Mouse (Mus musculus) erythroblast, embryonic 14.5 days (primary cell): ENCODE data around the gene Reep6.

Experiments
- GATA1 ChIP-seq: IDR thresholded peaks from 2 replicates; pipeline ENCODE4 v1.6.1; 2012; ENCODE audit warnings: low read length, inconsistent platforms, mixed read lengths
- TAL1 ChIP-seq: IDR thresholded peaks from 3 replicates; pipeline ENCODE4 v1.6.1; 2012; ENCODE audit warnings: low read length, inconsistent platforms, mixed read lengths

DNA sequence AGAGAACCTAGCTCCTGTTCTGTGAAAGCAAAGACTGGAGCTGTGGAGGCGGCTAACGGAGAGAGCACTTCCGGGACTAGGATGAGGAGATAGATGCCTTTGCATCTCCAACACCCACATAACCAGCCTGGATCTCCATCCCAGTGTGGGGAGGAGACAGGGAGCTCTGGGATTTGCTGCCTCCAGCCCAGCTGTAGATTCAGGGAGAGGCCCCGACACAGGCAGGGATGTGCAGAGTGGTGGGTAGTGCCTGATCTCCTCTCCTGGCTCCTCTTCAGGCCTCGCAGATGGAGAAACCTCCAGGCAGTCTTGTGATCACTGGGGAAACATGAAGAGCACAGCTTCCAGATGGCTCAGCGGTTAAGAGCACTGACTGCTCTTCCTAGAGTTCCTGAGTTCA, 43.0 kb downstream of the Reep6 start:
- TF ChIP-seq GATA1 (no peak), TAL1 (no peak)
